Mouse (Mus musculus) B cell, adult 2 months (primary cell): ENCODE results near the gene Tfec.

ENCODE experiments used
- DNase-seq, 2 experiments: peaks; one replicate each; pipeline ENCODE4 v3.0.0; 2022

Gene Tfec

DNA sequence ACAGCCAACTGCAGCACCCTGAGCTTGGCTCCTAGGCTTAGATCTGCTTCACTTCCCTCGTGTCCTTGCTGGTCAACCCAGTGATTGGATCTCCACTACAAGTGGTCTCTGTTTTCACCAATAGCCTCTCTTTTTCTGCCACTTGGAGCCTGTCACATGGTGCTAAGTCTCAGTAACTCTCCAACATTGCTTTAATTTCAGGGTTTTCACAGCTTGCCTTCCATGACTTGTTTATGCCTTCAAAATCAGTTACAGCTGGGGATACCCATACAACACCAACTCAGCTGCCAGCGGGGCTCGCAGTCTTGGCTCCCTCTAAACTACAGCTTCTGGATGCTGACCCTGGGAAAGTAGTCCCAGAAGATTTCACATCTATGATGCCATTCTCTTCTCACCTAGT lies 113.1 kb downstream of the Tfec start:
- no peak for DNase-seq
